Mouse (Mus musculus): ENCODE data around the gene Zfyve19. TPM values are rescaled to one million over a fixed set of nuclear protein-coding genes. Genes with fewer than 3 reads are reported as not detected.
A peak's percentile ranks its signal among the peaks of the same experiment; 100 is the strongest.

Gene Zfyve19
- polyA plus RNA-seq, 1 experiment from 2014 or later, result 49.5 TPM

DNA sequence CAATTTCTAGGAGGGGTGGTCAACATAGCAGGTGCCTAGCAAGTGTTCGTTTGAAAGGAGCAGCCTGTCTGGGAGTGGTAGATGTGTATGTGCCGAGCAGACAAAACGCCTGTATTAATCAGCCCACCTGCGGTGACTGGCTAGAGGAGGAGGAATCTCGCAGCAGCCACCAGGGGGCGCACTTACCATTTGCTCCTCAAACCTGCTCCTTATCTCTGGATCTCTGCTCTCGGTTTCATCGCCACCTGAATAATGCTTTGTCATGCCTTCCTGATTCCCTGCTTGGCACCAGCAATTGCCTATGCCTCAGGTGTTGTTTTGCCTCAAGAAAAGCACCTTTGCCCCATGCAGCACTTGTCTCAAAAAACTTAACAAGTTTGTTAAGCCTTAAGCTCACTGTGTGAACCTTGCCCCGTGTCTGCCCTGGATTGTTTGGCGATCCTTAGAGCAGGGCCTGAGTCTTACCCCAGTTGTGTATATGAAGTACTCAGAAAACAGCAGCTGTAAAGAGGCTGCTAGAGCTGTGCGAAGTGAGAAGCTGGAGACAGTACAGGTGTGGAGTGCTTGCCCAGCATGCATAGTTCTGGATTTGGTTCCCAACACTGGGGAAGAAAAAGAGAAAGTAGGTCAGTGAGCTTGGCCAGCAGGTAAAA lies 42.5 kb downstream of the Zfyve19 start:
- peak; percentile 89 for DNase-seq (ENCODE audit: low spot score)

DNA sequence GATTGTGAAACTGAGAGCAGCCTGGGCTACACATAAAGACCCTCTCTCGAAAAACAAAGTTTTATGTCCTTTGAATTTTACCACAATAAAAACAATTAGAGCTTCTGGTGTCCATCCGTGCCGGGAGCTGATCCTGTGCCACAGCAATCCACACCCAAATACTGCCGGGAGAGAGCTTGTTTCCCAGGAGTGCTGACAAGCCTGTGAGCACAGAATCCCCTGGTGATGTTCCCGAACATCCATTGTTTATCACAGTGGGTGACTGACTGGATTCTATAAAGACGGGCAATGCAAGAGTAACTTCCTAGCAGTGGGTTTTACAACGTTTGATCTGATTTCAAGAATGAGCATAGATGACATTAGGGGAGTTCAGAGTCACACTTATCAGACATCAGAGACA lies 46.6 kb downstream of the Zfyve19 start:
- no peak for DNase-seq (ENCODE audit: low spot score)

DNA sequence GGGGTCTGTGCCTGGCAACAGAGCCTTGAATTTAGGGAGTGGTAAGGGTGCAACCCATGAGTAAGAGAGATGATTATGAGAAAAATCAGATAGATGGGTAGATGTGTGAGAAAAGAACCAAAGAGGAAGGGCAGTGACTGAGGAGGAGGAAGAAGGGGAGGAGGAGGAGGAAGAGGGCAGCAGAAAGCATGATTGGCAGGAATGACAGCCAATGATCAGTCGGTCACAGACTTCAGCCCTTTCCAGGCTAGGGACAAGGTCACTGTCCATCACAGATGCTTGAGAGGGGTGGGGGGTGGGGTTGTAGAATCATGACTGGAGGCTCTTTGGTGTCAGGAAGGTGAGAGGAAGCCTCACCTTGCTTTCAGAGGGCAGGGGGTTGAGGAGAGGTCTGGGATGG lies 52.1 kb downstream of the Zfyve19 start:
- DNase-seq (ENCODE audit: low spot score), result no peak

DNA sequence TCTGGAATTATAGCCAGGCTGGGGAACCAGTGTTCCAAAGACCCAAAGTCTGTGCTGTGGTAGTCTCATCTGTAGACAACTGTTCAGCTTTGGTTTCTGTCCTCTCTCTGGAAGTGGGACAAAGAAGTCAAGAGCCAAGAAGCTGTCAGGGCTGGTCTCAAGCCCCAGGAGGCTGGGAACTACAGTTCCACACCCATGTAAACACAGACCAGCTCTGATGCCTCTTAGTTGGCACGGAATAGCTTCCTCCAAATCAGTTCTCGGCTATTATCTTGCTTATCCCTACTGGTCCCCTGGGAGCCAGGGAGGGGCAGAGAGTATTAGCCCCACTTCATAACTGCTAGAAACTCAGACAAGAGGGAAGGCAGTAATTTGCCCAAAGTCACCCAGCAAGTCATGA lies 52.9 kb downstream of the Zfyve19 start:
- no peak for DNase-seq (ENCODE audit: low spot score)

DNA sequence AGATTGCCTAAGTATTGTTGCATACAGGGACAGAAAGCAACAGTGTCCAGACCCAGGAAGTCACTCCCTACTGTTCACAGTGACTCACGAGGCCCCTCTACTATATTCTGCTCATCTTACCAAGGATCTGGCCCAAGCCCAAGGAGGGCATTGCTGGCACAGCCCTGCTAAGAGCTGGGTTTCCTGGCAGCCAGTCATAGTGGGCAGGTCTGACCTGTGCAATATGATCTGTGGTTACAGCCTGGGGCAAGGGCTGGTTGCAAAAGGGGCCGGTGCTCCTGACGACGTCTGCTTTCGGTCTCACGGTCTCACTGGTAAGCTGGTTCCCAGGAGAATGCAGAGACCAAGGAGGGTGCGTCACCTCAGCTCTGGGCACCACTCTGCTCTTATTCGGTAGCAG lies 54.6 kb downstream of the Zfyve19 start:
- no peak for DNase-seq (ENCODE audit: low spot score)

DNA sequence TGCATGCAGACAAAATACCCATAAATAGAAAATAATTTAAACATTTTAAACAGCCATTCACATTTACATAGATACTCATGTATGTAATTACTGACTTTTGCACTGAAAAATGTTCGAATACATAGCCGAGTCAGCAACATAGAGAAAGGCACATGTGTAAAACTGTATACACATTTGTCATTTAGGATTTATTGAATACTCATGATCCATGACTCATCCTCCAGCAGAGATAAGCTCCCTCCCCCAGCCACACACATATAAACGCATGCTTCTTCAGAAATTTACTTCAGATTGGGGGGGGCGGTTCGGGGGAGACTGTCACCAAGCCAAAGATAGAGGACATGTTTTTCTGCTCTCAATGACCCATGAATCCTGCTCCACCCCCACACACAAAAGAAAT lies 55.4 kb downstream of the Zfyve19 start:
- DNase-seq (ENCODE audit: low spot score), result no peak

Other genes starting within 250 kb of the Zfyve19 start
- 20.5 and 21.3 TPM in 2 replicates for gene Ccdc32, start 179.2 kb upstream of the Zfyve19 start, polyA plus RNA-seq (2015; fragmentation: Nextera tagmentation; extraction: Ambion mirVana)
- gene Rpusd2, start 173.8 kb upstream of the Zfyve19 start, polyA plus RNA-seq (2015; fragmentation: Nextera tagmentation; extraction: Ambion mirVana), result 4.0 and 5.4 TPM in 2 replicates
- 79.5 and 108 TPM in 2 replicates for gene Knl1, start 161.5 kb upstream of the Zfyve19 start, polyA plus RNA-seq (2015; fragmentation: Nextera tagmentation; extraction: Ambion mirVana)
- 49.3 and 49.7 TPM in 2 replicates for gene Rad51, start 95.8 kb upstream of the Zfyve19 start, polyA plus RNA-seq (2015; fragmentation: Nextera tagmentation; extraction: Ambion mirVana)
- 32.9 and 33.5 TPM in 2 replicates for gene Rmdn3, start 51.6 kb upstream of the Zfyve19 start, polyA plus RNA-seq (2015; fragmentation: Nextera tagmentation; extraction: Ambion mirVana)
- 1.5 and 1.6 TPM in 2 replicates for gene Gchfr, start 40.8 kb upstream of the Zfyve19 start, polyA plus RNA-seq (2015; fragmentation: Nextera tagmentation; extraction: Ambion mirVana)
- 0.37 and 0.44 TPM in 2 replicates for gene Gm14137, start 34.1 kb upstream of the Zfyve19 start, polyA plus RNA-seq (2015; fragmentation: Nextera tagmentation; extraction: Ambion mirVana)
- gene Dnajc17, start 178 bp downstream of the Zfyve19 start, polyA plus RNA-seq (2015; fragmentation: Nextera tagmentation; extraction: Ambion mirVana), result 20.1 and 25.8 TPM in 2 replicates
- 0.17 and 1.1 TPM in 2 replicates for gene Ppp1r14d, start 21.3 kb downstream of the Zfyve19 start, polyA plus RNA-seq (2015; fragmentation: Nextera tagmentation; extraction: Ambion mirVana)
- 21.7 and 23.6 TPM in 2 replicates for gene Spint1, start 28.7 kb downstream of the Zfyve19 start, polyA plus RNA-seq (2015; fragmentation: Nextera tagmentation; extraction: Ambion mirVana)
- 3.9 and 4.2 TPM in 2 replicates for gene Rhov, start 62.7 kb downstream of the Zfyve19 start, polyA plus RNA-seq (2015; fragmentation: Nextera tagmentation; extraction: Ambion mirVana)
- gene Vps18, start 80.1 kb downstream of the Zfyve19 start, polyA plus RNA-seq (2015; fragmentation: Nextera tagmentation; extraction: Ambion mirVana), result 12.3 and 12.4 TPM in 2 replicates
- 15.1 and 15.9 TPM in 2 replicates for gene Dll4, start 117.2 kb downstream of the Zfyve19 start, polyA plus RNA-seq (2015; fragmentation: Nextera tagmentation; extraction: Ambion mirVana)
- gene Chac1, start 142.6 kb downstream of the Zfyve19 start, polyA plus RNA-seq (2015; fragmentation: Nextera tagmentation; extraction: Ambion mirVana), result 0.13 and 0.30 TPM in 2 replicates